ENCODE assay signal across 24 mouse cellular contexts in genomic region chr15:12226908-12227307, GRCm38 (mm10). TPM values are rescaled to one million over a fixed set of nuclear protein-coding genes. Genes with fewer than 3 reads are reported as not detected.
DNase-seq lines count a peak whose midpoint lies in the region; ATAC-seq and TF ChIP-seq lines count a peak whose summit lies in the region.
"Had no signal": no experiment of that assay in that cellular context is flagged by ENCODE, and none has a peak within 500 bp of the region (broad histone marks: within the 10 kb centered on the region; RNA-seq: fewer than 3 reads in every experiment).

No protein-coding gene starts in this region.

- H3K4me1 ChIP-seq in heart, embryonic 15.5 days (replicated peaks), result peaks cover 53% of the 10 kb centered on the region
- H3K4me1 ChIP-seq in kidney, adult 2 months (ENCODE audit: control insufficient read depth, insufficient read depth, low read length), result peaks cover 22% of the 10 kb centered on the region

- TF ChIP-seq POLR2A in kidney, adult 2 months (IDR thresholded peaks at IDR 0.05; ENCODE audit: low read depth, low read length), result no peak

- no peaks in the 10 kb centered on the region for H3K27me3 ChIP-seq in heart, embryonic 15.5 days
- no peaks in the 10 kb centered on the region for H3K27me3 ChIP-seq in kidney, adult 2 months (replicated peaks; ENCODE audit: control insufficient read depth, insufficient read depth, low read length)
- H3K27me3 ChIP-seq: embryonic facial prominence, embryonic 13.5 days; forebrain, embryonic 12.5 days; forebrain, embryonic 15.5 days; hindbrain, embryonic 12.5 days; hindbrain, embryonic 15.5 days had no signal

- no peaks in the 10 kb centered on the region for H3K9me3 ChIP-seq in heart, embryonic 15.5 days (replicated peaks)
- H3K9me3 ChIP-seq: embryonic facial prominence, embryonic 10.5 days; embryonic facial prominence, embryonic 13.5 days; forebrain, embryonic 12.5 days; forebrain, embryonic 15.5 days; hindbrain, embryonic 12.5 days; hindbrain, embryonic 15.5 days had no signal

- no peak for DNase-seq in heart, postnatal 4 days
- DNase-seq in kidney, adult 2 months, result peak; percentile 59
- no peak for DNase-seq in kidney, postnatal 10 days
- DNase-seq in kidney, postnatal 36 days, result peak; percentile 56 to 65
- no peak for DNase-seq in kidney, postnatal 14 days
- no peak for DNase-seq in MN1 (ENCODE audit: low spot score)
- DNase-seq: adrenal gland, adult 8-10 months; adrenal gland, postnatal 25 days; cerebellum, adult 11-12 months; cerebellum, adult 8-10 months; cerebellum, postnatal 36 days; embryo, embryonic 11 days; gastrocnemius, postnatal 25 days; heart, postnatal 14 days had no signal

- H3K9ac ChIP-seq in heart, embryonic 15.5 days, result no peak overlapping the region
- H3K9ac ChIP-seq: embryonic facial prominence, embryonic 13.5 days; forebrain, embryonic 12.5 days; forebrain, embryonic 15.5 days; hindbrain, embryonic 12.5 days; hindbrain, embryonic 15.5 days had no signal

- no peak for ATAC-seq in heart, embryonic 15.5 days (replicated peaks; ENCODE audit: insufficient number of reproducible peaks, insufficient read depth, low FRiP score, low read depth)
- ATAC-seq: activated CD4-positive, CD25-positive, alpha-beta regulatory T cell, adult 4 months; CD4-positive, CD25-positive, alpha-beta regulatory T cell, adult 4 months; forebrain, embryonic 15.5 days had no signal

- whole genome bisulfite sequencing in heart, embryonic 15.5 days, result 89% methylated on average over 15 of the region's 15 CpGs
- 81% methylated on average over 15 of the region's 15 CpGs for WGBS in kidney, adult 2 months

- H3K27ac ChIP-seq in heart, embryonic 15.5 days, result 0 out of 2 replicates have a peak overlapping the region, but pooled peaks have one; percentile 16
- H3K27ac ChIP-seq in kidney, adult 2 months (ENCODE audit: insufficient read depth, low read depth, low read length), result 0 out of 2 replicates have a peak overlapping the region, but pooled peaks have one; percentile 24
- H3K27ac ChIP-seq: embryonic facial prominence, embryonic 10.5 days; embryonic facial prominence, embryonic 13.5 days; forebrain, embryonic 12.5 days; forebrain, embryonic 15.5 days; hindbrain, embryonic 12.5 days; hindbrain, embryonic 15.5 days had no signal

- H3K36me3 ChIP-seq in heart, embryonic 15.5 days, result no peaks in the 10 kb centered on the region
- H3K36me3 ChIP-seq in kidney, adult 2 months (ENCODE audit: control insufficient read depth, insufficient read depth, low read length), result no peaks in the 10 kb centered on the region
- H3K36me3 ChIP-seq: forebrain, embryonic 12.5 days; forebrain, embryonic 15.5 days; hindbrain, embryonic 12.5 days; hindbrain, embryonic 15.5 days had no signal

- TF ChIP-seq CTCF in kidney, adult 2 months (conservative IDR thresholded peaks at IDR 0.05; ENCODE audit: insufficient read depth, insufficient read length, low read depth, low read length), result no peak

- no peak overlapping the region for H3K4me3 ChIP-seq in heart, embryonic 15.5 days
- no peak overlapping the region for H3K4me3 ChIP-seq in kidney, adult 2 months (ENCODE audit: insufficient read depth, low read depth, low read length)
- H3K4me3 ChIP-seq: embryonic facial prominence, embryonic 10.5 days; embryonic facial prominence, embryonic 13.5 days; erythroblast, embryonic 14.5 days; forebrain, embryonic 12.5 days; forebrain, embryonic 15.5 days; hindbrain, embryonic 12.5 days; hindbrain, embryonic 15.5 days had no signal

- H3K4me2 ChIP-seq in heart, embryonic 15.5 days, result no peak overlapping the region
- H3K4me2 ChIP-seq: embryonic facial prominence, embryonic 13.5 days; forebrain, embryonic 12.5 days; forebrain, embryonic 15.5 days; hindbrain, embryonic 12.5 days; hindbrain, embryonic 15.5 days had no signal

RNA-seq across cellular contexts. Expression of gene Mtmr12, which starts 22.1 kb away (rescaled TPM):
- 9.5 and 14.1 TPM in 2 replicates for polyA plus RNA-seq in heart, embryonic 15.5 days (2015; fragmentation: Nextera tagmentation; extraction: Ambion mirVana)
- 10 to 100 TPM; 19.6 to 22.4 TPM for total RNA-seq in heart, postnatal 4 days (2021)
- polyA plus RNA-seq in kidney, adult 2 months (2012; rRNA removed), result 27.3 and 28.1 TPM in 2 replicates

Comparison
In these comparisons a context has a peak if more than half of its experiments do, and no peak if none do; other contexts are left out.
1. DNase-seq: peak in kidney, adult 2 months (single experiment) and kidney, postnatal 36 days (2 of 2); none in heart, postnatal 4 days (single experiment), kidney, postnatal 10 days (single experiment), kidney, postnatal 14 days (single experiment) and MN1 (single experiment).